Mouse (Mus musculus): ENCODE measurements around the gene Krt5. TPM values are rescaled to one million over a fixed set of nuclear protein-coding genes. Genes with fewer than 3 reads are reported as not detected.

Gene Krt5
- 0.26 and 0.67 TPM in 2 replicates for polyA plus RNA-seq (2015; fragmentation: Nextera tagmentation; extraction: Ambion mirVana)

GRCm38 (mm10) chr15:101712720-101713119, at the start of gene Krt5:
TSS of gene Krt5 (minus strand) at chr15:101712898.
- Histone ChIP-seq H3K27me3 (ENCODE audit: insufficient read depth, low read length) (no peaks in the 10 kb centered on the region), H3K4me3 (ENCODE audit: low read length) (no peak within 1 kb of the TSS), H3K27ac (ENCODE audit: low read length) (no peak within 1 kb of the TSS), H3K9me3 (ENCODE audit: low read length) (no peaks in the 10 kb centered on the region), H3K4me1 (ENCODE audit: insufficient read depth, low read length) (no peaks in the 10 kb centered on the region), H3K9ac (replicated peaks; ENCODE audit: low read length) (no peak within 1 kb of the TSS), H3K36me3 (ENCODE audit: insufficient read depth, low read length) (no peaks in the 10 kb centered on the region), H3K4me2 (replicated peaks; ENCODE audit: low read depth, low read length) (no peak within 1 kb of the TSS)
- no peak for ATAC-seq (ENCODE audit: low FRiP score, low TSS enrichment)
- WGBS: 63% methylated on average over 13 of the region's 13 CpGs

- 57% methylated on average over 14 of the region's 14 CpGs for WGBS
- ATAC-seq (ENCODE audit: low FRiP score, low TSS enrichment): no peak
Observed at GRCm38 (mm10) chr15:101742711-101743110, 30.0 kb upstream of the Krt5 start, which contains the start of gene Krt71. TSS of gene Krt71 (minus strand) at chr15:101743109.

GRCm38 (mm10) chr15:101737786-101738185, 25.1 kb upstream of the Krt5 start:
- H3K4me3 ChIP-seq (ENCODE audit: low read length): no peak overlapping the region

More at GRCm38 (mm10) chr15:101742711-101743110, 30.0 kb upstream of the Krt5 start, which contains the start of gene Krt71:
- H3K4me2 ChIP-seq (replicated peaks; ENCODE audit: low read depth, low read length): no peak within 1 kb of the TSS
- H3K4me3 ChIP-seq (ENCODE audit: low read length): no peak within 1 kb of the TSS
- H3K9me3 ChIP-seq (ENCODE audit: low read length): no peaks in the 10 kb centered on the region
- no peak within 1 kb of the TSS for H3K27ac ChIP-seq (ENCODE audit: low read length)
- H3K9ac ChIP-seq (replicated peaks; ENCODE audit: low read length): no peak within 1 kb of the TSS
- peaks cover 4% of the 10 kb centered on the region; the same call in 1 of the 2 replicates for H3K27me3 ChIP-seq (ENCODE audit: insufficient read depth, low read length)
- no peaks in the 10 kb centered on the region for H3K36me3 ChIP-seq (ENCODE audit: insufficient read depth, low read length)
- H3K4me1 ChIP-seq (ENCODE audit: insufficient read depth, low read length): no peaks in the 10 kb centered on the region

GRCm38 (mm10) chr15:101730653-101731052, 18.0 kb upstream of the Krt5 start:
- ATAC-seq (ENCODE audit: low FRiP score, low TSS enrichment): no peak
- Histone ChIP-seq H3K9ac (replicated peaks; ENCODE audit: low read length) (no peak overlapping the region), H3K4me2 (replicated peaks; ENCODE audit: low read depth, low read length) (no peak overlapping the region), H3K27ac (ENCODE audit: low read length) (no peak overlapping the region), H3K9me3 (ENCODE audit: low read length) (no peaks in the 10 kb centered on the region), H3K4me1 (ENCODE audit: insufficient read depth, low read length) (no peaks in the 10 kb centered on the region), H3K4me3 (ENCODE audit: low read length) (no peak overlapping the region), H3K27me3 (ENCODE audit: insufficient read depth, low read length) (no peaks in the 10 kb centered on the region), H3K36me3 (ENCODE audit: insufficient read depth, low read length) (no peaks in the 10 kb centered on the region)

More at GRCm38 (mm10) chr15:101737786-101738185, 25.1 kb upstream of the Krt5 start:
- WGBS: 83% methylated on average over 7 of the region's 7 CpGs
- no peak overlapping the region for H3K27ac ChIP-seq (ENCODE audit: low read length)
- ATAC-seq (ENCODE audit: low FRiP score, low TSS enrichment): no peak
- H3K36me3 ChIP-seq (ENCODE audit: insufficient read depth, low read length): no peaks in the 10 kb centered on the region
- no peak overlapping the region for H3K9ac ChIP-seq (replicated peaks; ENCODE audit: low read length)
- H3K4me1 ChIP-seq (ENCODE audit: insufficient read depth, low read length): no peaks in the 10 kb centered on the region
- H3K27me3 ChIP-seq (ENCODE audit: insufficient read depth, low read length): peaks cover 3% of the 10 kb centered on the region; the same call in 1 of the 2 replicates
- no peak overlapping the region for H3K4me2 ChIP-seq (replicated peaks; ENCODE audit: low read depth, low read length)
- no peaks in the 10 kb centered on the region for H3K9me3 ChIP-seq (ENCODE audit: low read length)

GRCm38 (mm10) chr15:101724686-101725085, 12.0 kb upstream of the Krt5 start:
- ATAC-seq (ENCODE audit: low FRiP score, low TSS enrichment): no peak
- no peak overlapping the region for H3K27ac ChIP-seq (ENCODE audit: low read length)
- no peaks in the 10 kb centered on the region for H3K9me3 ChIP-seq (ENCODE audit: low read length)
- H3K27me3 ChIP-seq (ENCODE audit: insufficient read depth, low read length): no peaks in the 10 kb centered on the region
- no peaks in the 10 kb centered on the region for H3K4me1 ChIP-seq (ENCODE audit: insufficient read depth, low read length)
- no peak overlapping the region for H3K9ac ChIP-seq (replicated peaks; ENCODE audit: low read length)
- H3K4me3 ChIP-seq (ENCODE audit: low read length): no peak overlapping the region
- 50% methylated on average over 5 of the region's 5 CpGs for WGBS
- H3K36me3 ChIP-seq (ENCODE audit: insufficient read depth, low read length): no peaks in the 10 kb centered on the region
- H3K4me2 ChIP-seq (replicated peaks; ENCODE audit: low read depth, low read length): no peak overlapping the region

GRCm38 (mm10) chr15:101715831-101716230, 3.1 kb upstream of the Krt5 start:
- no peak overlapping the region for H3K4me2 ChIP-seq (replicated peaks; ENCODE audit: low read depth, low read length)
- no peak overlapping the region for H3K4me3 ChIP-seq (ENCODE audit: low read length)
- ATAC-seq (ENCODE audit: low FRiP score, low TSS enrichment): no peak
- H3K36me3 ChIP-seq (ENCODE audit: insufficient read depth, low read length): no peaks in the 10 kb centered on the region
- WGBS: 71% methylated on average over 3 of the region's 3 CpGs
- no peaks in the 10 kb centered on the region for H3K27me3 ChIP-seq (ENCODE audit: insufficient read depth, low read length)
- H3K9me3 ChIP-seq (ENCODE audit: low read length): no peaks in the 10 kb centered on the region
- no peak overlapping the region for H3K27ac ChIP-seq (ENCODE audit: low read length)
- H3K9ac ChIP-seq (replicated peaks; ENCODE audit: low read length): no peak overlapping the region
- no peaks in the 10 kb centered on the region for H3K4me1 ChIP-seq (ENCODE audit: insufficient read depth, low read length)

GRCm38 (mm10) chr15:101714356-101714755, 1.7 kb upstream of the Krt5 start:
- no peaks in the 10 kb centered on the region for H3K4me1 ChIP-seq (ENCODE audit: insufficient read depth, low read length)
- H3K4me2 ChIP-seq (replicated peaks; ENCODE audit: low read depth, low read length): no peak overlapping the region
- H3K27ac ChIP-seq (ENCODE audit: low read length): no peak overlapping the region
- H3K4me3 ChIP-seq (ENCODE audit: low read length): no peak overlapping the region
- H3K36me3 ChIP-seq (ENCODE audit: insufficient read depth, low read length): no peaks in the 10 kb centered on the region
- H3K27me3 ChIP-seq (ENCODE audit: insufficient read depth, low read length): no peaks in the 10 kb centered on the region
- H3K9me3 ChIP-seq (ENCODE audit: low read length): no peaks in the 10 kb centered on the region
- ATAC-seq (ENCODE audit: low FRiP score, low TSS enrichment): no peak
- WGBS: 75% methylated on average over 5 of the region's 5 CpGs
- H3K9ac ChIP-seq (replicated peaks; ENCODE audit: low read length): no peak overlapping the region

- 80% methylated on average over 8 of the region's 8 CpGs for WGBS
- ATAC-seq (ENCODE audit: low FRiP score, low TSS enrichment): no peak
- Histone ChIP-seq H3K27me3 (ENCODE audit: insufficient read depth, low read length) (no peaks in the 10 kb centered on the region), H3K9ac (replicated peaks; ENCODE audit: low read length) (no peak overlapping the region), H3K4me3 (ENCODE audit: low read length) (no peak overlapping the region), H3K4me2 (replicated peaks; ENCODE audit: low read depth, low read length) (no peak overlapping the region), H3K4me1 (ENCODE audit: insufficient read depth, low read length) (no peaks in the 10 kb centered on the region), H3K27ac (ENCODE audit: low read length) (no peak overlapping the region), H3K36me3 (ENCODE audit: insufficient read depth, low read length) (no peaks in the 10 kb centered on the region), H3K9me3 (ENCODE audit: low read length) (no peaks in the 10 kb centered on the region)
Observed at GRCm38 (mm10) chr15:101713731-101714130, 1.0 kb upstream of the Krt5 start.

GRCm38 (mm10) chr15:101708683-101709082, 4.0 kb downstream of the Krt5 start:
- Histone ChIP-seq H3K9ac (replicated peaks; ENCODE audit: low read length) (no peak overlapping the region), H3K36me3 (ENCODE audit: insufficient read depth, low read length) (no peaks in the 10 kb centered on the region), H3K27ac (ENCODE audit: low read length) (no peak overlapping the region), H3K9me3 (ENCODE audit: low read length) (no peaks in the 10 kb centered on the region), H3K4me3 (ENCODE audit: low read length) (no peak overlapping the region), H3K27me3 (ENCODE audit: insufficient read depth, low read length) (no peaks in the 10 kb centered on the region; the same call in 1 of the 2 replicates), H3K4me2 (replicated peaks; ENCODE audit: low read depth, low read length) (no peak overlapping the region), H3K4me1 (ENCODE audit: insufficient read depth, low read length) (no peaks in the 10 kb centered on the region)
- ATAC-seq (ENCODE audit: low FRiP score, low TSS enrichment): no peak
- 60% methylated on average over 11 of the region's 11 CpGs for WGBS

GRCm38 (mm10) chr15:101707454-101707853, 5.2 kb downstream of the Krt5 start:
- Histone ChIP-seq H3K4me2 (replicated peaks; ENCODE audit: low read depth, low read length) (no peak overlapping the region), H3K9me3 (ENCODE audit: low read length) (no peaks in the 10 kb centered on the region), H3K36me3 (ENCODE audit: insufficient read depth, low read length) (no peaks in the 10 kb centered on the region), H3K4me1 (ENCODE audit: insufficient read depth, low read length) (no peaks in the 10 kb centered on the region), H3K27me3 (ENCODE audit: insufficient read depth, low read length) (no peaks in the 10 kb centered on the region; the same call in 1 of the 2 replicates), H3K9ac (replicated peaks; ENCODE audit: low read length) (no peak overlapping the region), H3K4me3 (ENCODE audit: low read length) (no peak overlapping the region), H3K27ac (ENCODE audit: low read length) (no peak overlapping the region)
- 84% methylated on average over 9 of the region's 9 CpGs for WGBS
- no peak for ATAC-seq (ENCODE audit: low FRiP score, low TSS enrichment)
